Mouse (Mus musculus) cortical plate, adult 2 months (tissue): Measurements from ENCODE around the gene Sacs.

ENCODE experiments used
- CTCF ChIP-seq: fragments of 200-500 bp; IDR thresholded peaks from 2 replicates; pipeline ENCODE4 v1.5.1; 2011; ENCODE audit warnings: mild to moderate bottlenecking, control low read depth, low read length; ENCODE audit not compliant: insufficient read depth; ENCODE audit errors: extremely low read depth
- POLR2A ChIP-seq: fragments of 200-500 bp; IDR thresholded peaks from 2 replicates; pipeline ENCODE4 v1.6.1; 2011; ENCODE audit warnings: mild to moderate bottlenecking, low read length, control low read depth; ENCODE audit not compliant: insufficient read depth; ENCODE audit errors: extremely low read depth

- TF ChIP-seq CTCF, result no peak
- TF ChIP-seq POLR2A, result no peak
These were observed 27.7 kb downstream of the Sacs start for GRCm38 (mm10) chr14:61165929-61166328.
